Mouse (Mus musculus): ENCODE data around the gene Map3k21. TPM values are rescaled to one million over a fixed set of nuclear protein-coding genes. Genes with fewer than 3 reads are reported as not detected.
A peak's percentile ranks its signal among the peaks of the same experiment; 100 is the strongest.

Gene Map3k21
- polyA plus RNA-seq, 1 experiment: 1.5 TPM

DNA sequence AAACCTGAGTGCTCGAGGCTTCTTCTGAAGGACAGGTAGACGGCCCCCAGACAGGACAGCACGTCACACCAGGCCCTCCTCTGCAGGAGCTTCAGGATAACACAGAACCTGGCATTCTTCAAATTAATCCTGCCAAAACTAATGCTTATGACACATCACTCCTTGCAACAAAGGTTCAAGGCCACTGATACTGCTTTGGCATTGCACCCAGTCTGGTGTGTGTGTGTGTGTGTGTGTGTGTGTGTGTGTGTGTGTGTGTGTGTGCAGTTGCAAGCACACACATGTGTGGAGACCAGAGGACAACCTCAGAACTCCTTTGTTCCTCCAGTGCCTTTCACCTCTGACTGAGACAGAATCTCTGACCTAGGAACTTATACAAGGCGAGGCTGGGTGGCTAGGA is 3.0 kb downstream of the Map3k21 start:
- DNase-seq (ENCODE audit: extremely low spot score in 1 of 2, low spot score in 1 of 2): no peak

DNA sequence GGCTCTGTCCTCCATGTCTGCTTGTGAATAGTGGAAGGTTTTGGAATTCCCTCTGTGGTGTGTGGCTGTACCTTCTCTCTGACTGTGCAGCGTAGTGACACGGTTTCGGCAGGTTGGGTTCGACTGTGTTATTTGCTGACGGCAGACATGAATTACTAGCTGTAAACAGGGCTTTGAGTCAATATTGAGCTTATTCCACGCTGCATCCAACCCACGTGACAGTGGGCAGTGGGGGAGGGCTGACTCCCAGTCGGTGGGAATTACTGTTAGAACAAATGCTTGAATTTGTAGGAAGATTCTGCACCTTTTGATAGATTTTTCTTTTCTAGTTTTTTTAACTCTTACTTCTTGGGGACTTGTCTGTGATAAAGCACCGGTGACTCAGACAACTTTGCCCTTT is 4.1 kb downstream of the Map3k21 start:
- no peak for DNase-seq (ENCODE audit: extremely low spot score in 1 of 2, low spot score in 1 of 2)

DNA sequence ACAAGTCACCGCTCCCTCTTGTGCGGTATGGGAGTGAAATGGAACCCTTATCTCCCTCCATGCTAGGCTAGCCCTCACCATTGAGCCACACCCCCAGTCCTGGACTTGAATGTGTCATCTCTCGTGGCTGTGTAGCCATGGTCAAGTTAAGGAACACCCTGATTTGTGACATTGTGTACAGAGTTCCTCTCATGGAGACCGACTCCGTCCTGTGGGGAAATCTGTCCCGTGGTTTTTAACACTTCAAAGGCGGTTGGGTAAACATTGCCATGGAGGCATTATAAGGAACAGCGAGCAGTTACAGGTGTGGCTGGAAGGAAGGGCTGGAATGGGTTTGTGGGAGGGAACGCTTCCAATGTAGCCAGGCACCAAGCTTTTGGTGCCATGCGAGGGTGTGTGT is 6.8 kb downstream of the Map3k21 start:
- no peak for DNase-seq (ENCODE audit: extremely low spot score in 1 of 2, low spot score in 1 of 2)

DNA sequence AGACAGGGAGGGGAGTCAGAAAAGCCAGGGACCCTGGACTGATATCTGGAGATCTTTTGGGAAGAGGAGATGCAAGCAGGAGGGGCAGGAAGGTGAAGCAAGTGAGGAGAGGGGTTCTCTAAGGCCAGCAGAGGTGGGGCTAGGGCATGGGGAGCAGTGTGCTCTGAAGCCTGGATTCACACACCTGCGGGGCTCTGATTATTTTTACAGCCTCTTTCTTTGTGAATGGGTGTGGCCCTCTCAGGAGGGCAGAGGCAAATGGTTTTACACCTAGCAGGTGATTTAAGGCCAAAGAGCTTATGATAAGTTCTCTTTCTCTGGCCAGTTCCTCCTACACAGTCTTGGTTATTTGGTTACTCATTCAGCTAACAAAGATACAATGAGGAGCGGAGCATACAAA is 8.5 kb downstream of the Map3k21 start:
- DNase-seq (ENCODE audit: extremely low spot score in 1 of 2, low spot score in 1 of 2): no peak

DNA sequence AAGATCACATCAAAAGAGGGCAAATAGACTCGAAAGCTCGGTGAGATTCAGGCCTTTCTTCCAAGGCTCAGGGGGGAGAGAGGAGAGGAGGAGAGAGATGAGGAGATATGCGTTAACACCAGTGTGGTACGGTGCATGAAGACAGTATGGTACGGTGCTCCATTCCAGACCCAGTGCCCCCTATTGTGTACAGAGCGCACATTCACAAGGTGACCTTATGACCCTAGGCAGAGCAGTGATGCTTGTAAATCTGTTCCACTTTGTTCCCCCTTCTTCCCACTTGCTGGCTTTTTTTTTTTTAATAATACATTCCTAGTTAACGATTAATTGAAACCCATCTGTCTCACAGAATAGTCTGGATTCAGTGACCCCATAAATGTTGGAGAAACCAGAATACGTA is 9.3 kb downstream of the Map3k21 start:
- DNase-seq (ENCODE audit: extremely low spot score in 1 of 2, low spot score in 1 of 2): no peak

DNA sequence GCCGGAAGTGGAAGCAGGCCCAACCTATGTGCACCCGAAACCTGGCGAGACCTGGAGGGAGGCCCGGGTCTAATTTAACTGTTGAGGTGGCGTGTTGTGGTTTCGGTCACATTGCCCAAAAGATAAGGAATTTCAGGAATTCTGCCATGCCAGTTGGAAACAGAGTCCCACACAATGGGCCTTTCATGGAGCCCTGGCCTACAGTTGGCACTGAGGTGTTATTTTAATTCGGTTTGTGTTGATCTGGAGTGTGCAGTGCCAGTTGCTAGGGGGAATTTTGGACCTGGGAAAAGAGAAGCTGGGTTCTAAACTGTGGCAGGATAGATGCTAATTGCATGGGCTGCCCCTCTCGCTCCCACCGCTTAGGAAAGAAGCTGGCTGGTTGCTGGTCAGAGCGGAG is 10.0 kb downstream of the Map3k21 start:
- DNase-seq (ENCODE audit: extremely low spot score in 1 of 2, low spot score in 1 of 2): no peak

DNA sequence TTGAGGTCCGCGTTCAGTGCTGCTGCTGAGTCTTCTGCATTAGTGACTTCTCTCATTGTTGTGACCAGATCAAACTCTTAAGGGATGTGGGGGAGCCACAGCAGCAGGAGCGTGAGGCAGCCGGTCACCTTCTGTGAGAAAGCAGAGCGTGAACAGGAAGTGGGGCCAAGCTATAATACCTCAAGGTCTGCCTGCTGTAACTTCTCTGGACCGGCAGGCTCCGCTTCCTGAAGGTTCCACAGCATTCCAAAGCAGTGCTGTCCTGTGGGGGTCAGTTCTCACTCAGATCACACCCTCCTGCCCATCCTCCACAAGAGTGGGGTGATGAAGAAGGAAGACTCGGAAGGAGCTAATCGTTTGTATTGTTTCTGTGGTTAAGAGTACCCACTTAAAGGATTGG is 10.5 kb downstream of the Map3k21 start:
- DNase-seq (ENCODE audit: extremely low spot score in 1 of 2, low spot score in 1 of 2): no peak

DNA sequence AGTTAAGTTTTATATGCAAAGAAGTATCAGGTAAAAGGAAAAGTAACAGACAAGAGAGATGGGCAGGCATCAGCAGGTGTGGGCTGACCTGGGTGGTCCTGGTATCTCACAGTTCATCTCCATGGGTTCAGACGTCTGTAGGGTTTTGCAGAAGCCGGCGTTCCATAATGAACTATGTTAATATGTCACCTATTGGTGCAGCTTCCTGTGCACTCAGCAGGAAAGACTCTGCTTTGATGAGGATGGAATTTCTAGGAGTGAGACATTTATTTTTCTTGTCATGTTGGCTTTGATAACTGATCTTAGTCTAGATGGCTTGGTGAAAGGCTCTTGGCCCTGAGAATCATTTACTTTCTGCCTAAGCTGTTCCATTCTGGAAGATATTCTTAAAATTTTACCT is 12.1 kb downstream of the Map3k21 start:
- no peak for DNase-seq (ENCODE audit: extremely low spot score in 1 of 2, low spot score in 1 of 2)

DNA sequence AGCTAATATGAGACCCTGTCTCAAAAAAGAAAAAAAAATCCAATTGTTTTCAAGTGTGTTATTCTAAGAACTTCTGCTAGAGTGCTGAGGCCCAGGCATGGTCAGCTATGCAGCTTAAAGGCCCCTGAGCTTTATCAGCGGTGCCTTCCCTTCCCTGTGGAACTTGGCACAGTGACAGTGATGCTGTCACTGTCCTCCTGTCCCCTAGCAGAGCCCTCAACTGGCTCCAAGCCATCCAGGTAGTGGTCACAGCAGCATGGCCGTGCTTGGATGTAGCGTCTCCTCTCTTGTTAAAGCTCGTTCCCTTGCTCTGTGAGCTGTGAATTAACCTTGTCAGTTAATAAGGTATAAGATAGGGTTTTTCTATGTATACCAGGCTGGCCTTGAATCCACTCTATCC is 16.4 kb downstream of the Map3k21 start:
- DNase-seq (ENCODE audit: extremely low spot score in 1 of 2, low spot score in 1 of 2): no peak

DNA sequence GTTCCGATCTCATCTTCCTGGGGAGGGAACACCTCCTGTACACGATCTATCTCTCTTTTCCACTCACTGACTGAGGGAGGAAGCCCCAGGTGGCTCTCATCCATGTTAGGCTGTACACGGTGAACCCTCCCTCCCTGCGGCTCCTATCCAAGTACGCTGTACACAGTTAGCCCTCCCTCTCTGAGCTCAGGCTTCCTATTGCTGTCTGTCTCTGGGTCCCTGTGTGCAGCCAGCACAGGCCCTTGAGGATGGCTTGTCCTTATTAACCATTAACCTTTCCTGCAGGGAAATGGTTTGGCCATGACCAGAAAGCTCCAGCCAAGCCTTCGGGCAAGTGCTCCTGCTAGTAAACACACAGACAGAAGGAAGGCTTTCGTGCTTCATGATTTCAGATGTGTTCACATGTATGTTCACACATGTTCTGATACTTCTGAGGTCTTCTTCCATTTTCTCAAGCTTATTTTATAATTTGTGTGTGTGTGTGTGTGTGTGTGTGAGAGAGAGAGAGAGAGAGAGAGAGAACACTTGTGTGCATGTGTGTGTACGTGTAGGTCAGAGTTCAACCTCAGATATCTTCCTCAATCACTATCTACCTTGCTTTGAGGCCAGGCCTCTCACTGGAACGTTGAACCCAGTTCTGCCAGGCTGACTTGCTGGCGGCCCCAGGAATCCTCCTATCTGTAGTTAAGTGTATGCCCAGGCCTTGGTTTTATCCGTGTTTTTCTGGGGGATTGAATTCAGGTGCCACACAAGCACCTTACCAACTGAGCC is 20.2 kb downstream of the Map3k21 start:
- no peak for DNase-seq (ENCODE audit: extremely low spot score in 1 of 2, low spot score in 1 of 2)

DNA sequence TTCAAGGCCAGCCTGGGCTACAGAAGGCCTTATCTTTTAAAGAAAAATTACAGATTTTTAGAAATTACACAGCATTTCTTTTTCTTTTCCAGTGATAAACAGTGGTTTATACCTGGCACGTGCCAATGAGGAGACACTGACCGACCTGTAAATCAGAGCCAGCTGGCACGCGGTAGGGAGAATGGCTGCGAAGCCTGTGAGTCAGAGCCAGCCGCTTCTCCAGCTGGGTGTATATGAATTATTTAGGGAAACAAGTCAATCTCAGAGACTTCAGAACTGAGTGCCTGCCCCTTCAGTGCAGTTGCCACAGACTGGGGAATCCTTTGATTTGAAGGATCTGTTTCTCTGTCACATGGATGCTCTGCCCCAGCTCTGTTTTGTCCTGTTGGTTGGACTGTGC is 21.6 kb downstream of the Map3k21 start:
- peak in 1 of 2 experiments; percentile 28 for DNase-seq (ENCODE audit: extremely low spot score in 1 of 2, low spot score in 1 of 2)

DNA sequence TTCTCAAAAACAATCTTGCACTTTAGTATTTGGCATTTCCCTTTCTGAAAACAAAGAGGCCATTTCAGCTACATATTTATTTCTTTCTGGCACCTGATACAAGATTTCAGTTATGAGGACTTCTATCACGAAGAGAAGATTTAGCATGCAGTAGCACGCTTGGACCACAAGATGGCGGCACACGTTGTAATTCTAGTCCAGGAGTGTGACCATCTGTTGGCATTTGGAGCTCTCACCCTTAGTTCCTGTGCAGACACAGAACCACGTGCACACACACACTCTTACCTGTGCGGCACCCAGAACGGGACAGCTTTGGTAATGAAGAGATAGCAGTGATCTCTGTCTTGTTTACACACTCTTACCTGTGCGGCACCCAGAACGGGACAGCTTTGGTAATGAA is 25.4 kb downstream of the Map3k21 start:
- DNase-seq (ENCODE audit: extremely low spot score in 1 of 2, low spot score in 1 of 2): peak in 1 of 2 experiments; percentile 86

DNA sequence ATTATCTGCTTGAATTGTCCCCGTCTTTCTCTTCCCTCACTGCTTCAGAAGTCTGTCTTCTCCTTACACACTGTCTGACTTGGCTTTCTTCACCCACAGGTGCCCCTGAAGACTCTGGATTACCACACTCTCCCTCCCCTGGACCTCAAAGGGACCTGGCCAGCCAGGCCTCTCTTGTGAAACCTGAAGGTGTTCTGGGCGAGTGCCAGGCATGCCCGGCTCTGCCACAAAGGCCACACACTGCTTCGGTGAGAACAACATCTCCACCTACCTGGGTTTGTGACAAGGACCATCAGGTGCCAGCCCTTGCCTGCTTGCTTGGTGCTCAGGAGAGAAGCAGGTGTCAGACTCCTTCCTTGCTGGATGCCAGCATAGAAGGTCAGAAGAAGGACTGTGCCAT is 34.3 kb downstream of the Map3k21 start:
- DNase-seq (ENCODE audit: extremely low spot score in 1 of 2, low spot score in 1 of 2): no peak

DNA sequence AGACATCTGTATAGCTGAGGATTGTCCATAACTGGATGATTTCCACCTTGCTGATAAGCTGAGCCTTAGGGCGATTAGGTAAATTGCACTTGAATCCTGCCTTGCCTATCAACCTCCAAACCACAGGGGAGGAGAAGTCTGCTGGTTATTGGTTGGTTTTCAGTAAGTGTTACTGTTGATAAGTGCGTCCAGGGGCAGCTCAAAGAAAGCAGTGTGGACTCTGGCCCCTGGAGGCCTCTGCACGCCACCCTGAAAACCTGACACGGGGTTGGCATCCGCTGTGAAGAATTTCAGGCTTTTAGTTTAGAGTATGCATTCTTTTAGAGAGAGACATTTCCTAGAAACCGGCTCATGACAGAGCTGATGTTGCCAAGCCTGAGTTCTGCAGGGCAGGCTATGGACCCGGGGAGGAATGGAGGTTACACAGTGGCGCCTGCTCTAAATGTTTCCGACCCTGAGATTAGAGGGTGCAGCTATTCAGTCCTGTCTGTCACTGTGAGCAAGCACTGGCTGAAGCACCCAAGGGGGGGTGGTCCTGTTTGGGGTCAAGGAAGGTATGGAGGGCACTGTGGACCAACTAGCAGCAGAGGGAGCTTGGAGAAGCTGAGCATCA is 38.6 kb downstream of the Map3k21 start:
- no peak for DNase-seq (ENCODE audit: extremely low spot score in 1 of 2, low spot score in 1 of 2)

DNA sequence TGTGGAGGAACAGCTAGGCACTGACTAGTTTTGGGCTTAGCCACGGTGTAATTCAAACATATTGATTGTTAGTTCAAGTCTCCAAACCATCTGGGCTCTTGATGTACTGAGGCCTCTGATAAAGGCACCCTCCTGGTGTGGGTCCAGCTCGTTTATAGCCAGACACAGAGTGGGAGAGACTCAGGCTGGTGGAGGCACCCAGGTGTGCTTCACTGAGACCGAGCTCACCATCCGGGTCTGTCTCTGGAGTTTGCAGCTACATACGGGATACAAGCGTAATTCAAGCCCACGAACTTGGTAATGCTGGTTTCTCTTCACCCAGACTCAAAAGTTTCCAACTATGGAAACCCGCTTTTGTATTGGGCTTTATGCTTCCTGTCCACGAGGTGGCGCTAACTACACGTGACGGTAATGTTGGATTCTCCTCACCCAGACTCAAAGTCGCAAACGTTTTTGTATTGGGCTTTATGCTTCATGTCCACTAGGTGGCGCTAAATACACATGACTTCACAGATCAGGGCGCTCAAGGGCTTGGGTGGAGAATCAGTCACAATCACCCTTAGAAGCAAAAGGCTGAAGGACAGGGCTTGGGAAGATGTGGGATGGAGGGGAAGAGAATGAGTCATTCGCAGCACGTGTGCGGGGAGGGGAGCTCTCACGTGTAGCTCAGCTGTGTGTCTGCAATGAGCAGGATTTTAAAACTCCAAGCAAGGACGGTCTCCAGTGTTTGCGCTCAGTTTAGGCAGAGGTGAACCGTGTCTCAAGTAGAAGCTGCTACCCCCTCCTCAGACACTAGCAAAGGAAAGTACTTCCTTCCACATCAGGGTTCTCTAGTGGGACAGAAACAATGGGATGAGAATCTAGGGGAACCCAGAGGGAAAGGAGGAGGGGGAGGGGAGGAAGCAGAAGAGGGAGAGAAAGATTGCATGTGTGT is 40.0 kb downstream of the Map3k21 start:
- peak; percentile 89 to 97 for DNase-seq (ENCODE audit: extremely low spot score in 1 of 2, low spot score in 1 of 2)

DNA sequence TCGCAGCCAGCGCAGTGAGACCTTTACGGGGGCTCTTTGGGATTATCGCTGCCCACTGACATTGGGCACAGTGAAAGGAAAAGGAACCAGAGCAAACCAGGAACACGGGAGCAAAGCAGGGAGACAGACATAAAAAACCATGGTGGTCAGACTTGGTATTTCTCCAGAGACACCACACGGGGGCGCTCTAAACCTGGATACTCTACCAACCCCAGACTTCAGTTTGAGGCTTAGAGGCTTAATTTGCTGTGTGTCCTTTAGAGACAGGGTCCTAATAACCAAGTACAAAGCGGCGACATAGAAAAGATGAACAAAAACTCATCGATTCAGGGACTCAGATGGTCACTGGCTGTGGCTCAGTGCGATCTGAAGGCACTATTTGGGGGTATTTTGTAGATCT is 45.4 kb downstream of the Map3k21 start:
- DNase-seq (ENCODE audit: extremely low spot score in 1 of 2, low spot score in 1 of 2): peak in 1 of 2 experiments; percentile 62

DNA sequence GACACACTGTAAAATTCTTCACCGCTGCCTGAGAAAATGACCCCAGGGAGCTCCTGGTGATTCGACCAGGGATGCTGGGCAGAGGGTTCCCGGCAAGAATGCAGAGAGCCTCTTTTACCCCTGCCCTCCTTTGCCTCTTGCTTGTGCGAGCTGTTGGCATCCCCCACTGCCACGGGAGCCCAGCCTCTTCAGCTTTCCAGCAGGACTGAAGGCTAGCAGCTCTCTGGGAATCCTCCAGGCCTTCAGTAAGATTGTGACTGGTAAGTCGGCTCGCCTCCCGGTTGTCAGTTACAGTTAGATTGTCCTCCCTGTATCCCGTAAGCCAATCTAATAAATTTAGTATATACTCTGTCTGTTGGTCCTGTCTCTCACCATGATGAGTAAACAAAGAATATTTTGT is 46.5 kb downstream of the Map3k21 start:
- DNase-seq (ENCODE audit: extremely low spot score in 1 of 2, low spot score in 1 of 2): no peak

DNA sequence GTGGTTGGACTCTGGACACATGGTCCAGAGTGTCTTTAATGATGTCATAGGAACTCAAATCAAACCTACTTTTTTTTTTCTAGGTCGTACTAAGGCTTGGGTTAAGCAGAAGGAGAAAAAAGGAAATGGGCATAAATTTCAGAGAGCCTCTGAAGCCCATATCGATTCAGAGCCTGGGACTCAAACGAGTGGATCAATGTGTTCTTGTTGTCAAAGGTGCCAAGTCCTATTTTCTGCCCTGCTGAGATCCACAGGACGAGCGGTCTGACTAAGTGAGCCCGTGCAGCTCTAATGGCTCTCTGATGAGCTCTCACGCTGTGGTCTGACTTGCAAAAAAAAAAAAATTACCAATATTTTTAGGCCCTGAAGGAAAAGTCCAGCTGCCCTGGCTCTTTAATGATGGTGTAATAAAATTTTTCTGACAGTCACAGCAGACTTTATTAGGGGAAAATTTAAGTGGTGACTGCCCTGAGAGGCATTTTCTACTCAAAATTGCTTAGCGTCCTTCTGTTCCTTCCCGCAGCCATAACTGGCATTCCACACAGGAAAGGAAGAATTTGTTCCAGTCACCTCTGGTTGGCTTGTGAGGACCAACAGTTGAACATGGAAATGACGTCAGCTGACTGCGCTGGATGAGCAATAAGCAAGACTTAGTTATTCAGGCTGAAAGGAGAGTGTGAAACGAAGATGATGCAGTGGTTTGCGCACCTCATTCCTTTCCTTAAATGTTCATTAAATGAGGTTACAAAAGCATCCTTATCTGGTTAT is 47.2 kb downstream of the Map3k21 start:
- DNase-seq (ENCODE audit: extremely low spot score in 1 of 2, low spot score in 1 of 2): no peak

DNA sequence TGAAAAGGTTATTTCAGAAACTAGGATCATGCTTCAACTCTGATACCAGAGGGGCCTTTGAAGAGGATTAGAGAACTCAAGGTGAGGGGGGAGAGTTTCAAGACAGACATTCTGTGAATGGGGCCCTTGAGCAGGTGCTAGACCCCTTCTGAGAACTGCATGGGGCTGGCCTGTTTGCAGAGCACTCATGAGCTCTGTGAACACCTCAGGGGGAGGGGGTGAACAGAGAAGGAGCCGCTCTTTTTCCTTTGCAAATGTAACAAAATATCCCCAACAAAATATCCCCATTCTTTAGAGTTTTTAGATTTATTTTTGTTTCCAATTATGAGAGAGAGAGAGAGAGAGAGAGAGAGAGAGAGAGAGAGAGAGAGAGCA is 47.7 kb downstream of the Map3k21 start:
- DNase-seq (ENCODE audit: extremely low spot score in 1 of 2, low spot score in 1 of 2): no peak

DNA sequence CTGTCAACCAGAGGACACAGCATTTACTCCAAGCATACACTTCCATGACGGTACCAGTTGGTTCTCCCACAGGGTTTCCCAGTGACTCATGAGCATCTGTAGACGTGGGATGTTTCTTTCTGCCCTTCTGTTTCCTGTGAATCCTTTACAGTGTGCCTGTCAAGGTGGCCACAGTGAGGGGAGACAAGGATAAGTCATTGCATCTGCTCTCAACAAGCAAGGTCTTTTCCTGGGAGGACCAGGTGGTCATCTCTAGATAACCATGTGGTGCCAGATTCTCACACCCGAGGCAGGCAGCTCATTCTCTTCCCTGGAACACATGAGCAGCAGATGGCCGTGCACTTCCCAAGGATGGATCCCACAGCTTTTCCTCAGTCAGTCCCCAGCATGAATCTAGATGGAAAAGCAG is 49.1 kb downstream of the Map3k21 start:
- peak; percentile 87 to 92 for DNase-seq (ENCODE audit: extremely low spot score in 1 of 2, low spot score in 1 of 2)

DNA sequence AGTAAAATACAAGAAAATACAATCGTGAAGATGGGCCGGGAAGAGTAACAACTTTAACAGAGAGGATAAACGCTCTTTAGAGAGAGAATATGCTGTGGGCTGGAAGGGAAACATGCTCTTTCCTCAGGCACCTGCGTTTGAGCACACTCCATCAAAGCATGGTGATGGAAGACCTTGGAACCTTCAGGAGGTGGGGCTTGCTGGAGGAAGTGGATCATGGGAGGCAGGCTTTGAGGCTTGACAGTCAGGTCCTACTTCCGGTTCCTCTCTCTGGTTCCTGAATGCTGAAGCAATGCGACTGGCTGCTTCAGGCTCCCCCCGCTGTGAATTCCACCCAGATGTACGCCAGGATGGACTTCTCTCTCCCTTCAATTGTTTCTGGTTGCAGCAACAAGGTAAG is 49.8 kb downstream of the Map3k21 start:
- peak in 1 of 2 experiments; percentile 48 for DNase-seq (ENCODE audit: extremely low spot score in 1 of 2, low spot score in 1 of 2)

All from frontal cortex, adult 2 months (tissue).